Mouse (Mus musculus) layer of hippocampus, postnatal 14 days (tissue): ENCODE results near the gene Cry2. TPM values are rescaled to one million over a fixed set of nuclear protein-coding genes. Genes with fewer than 3 reads are reported as not detected.
"Not testable (repeated sequence)": the region's sequence is repeated elsewhere in the genome, so short reads cannot be mapped to it uniquely, and the experiment has no call there.

Experiments
- DNase-seq, 2 experiments: peaks; one replicate each; pipeline ENCODE4 v3.0.0; 2021 to 2022; ENCODE audit warnings: low spot score in 2 of 2, mixed read lengths in 1 of 2
- long read RNA-seq, 2 experiments: library from polyadenylated mRNA; stranded (forward); transcript quantifications; one replicate each; pipeline ENCODE4 v2.0.0; 2021
- total RNA-seq, 2 experiments: library from RNA; stranded (reverse); gene quantifications; 2 replicates each; pipeline ENCODE4 v1.2.3; 2021

Cry2 gene
- total RNA-seq: 100 to 1,000 TPM in 1 of 2 experiments, 10 to 100 TPM in 1; 89.0 to 110 TPM
- long read RNA-seq, experiment 1, transcript Cry2-201 (12 exons, 3,976 nt): major isoform, 65 of 109 reads
- long read RNA-seq, experiment 1, partial matches to known transcripts: 11 of 109 reads
- long read RNA-seq, experiment 1, other reads (novel, unspliced or antisense): 33 of 109 reads
- long read RNA-seq, experiment 2, transcript Cry2-201 (12 exons, 3,976 nt): major isoform, 58 of 92 reads
- long read RNA-seq, experiment 2, partial matches to known transcripts: 27 of 92 reads
- long read RNA-seq, experiment 2, other reads (novel, unspliced or antisense): 7 of 92 reads

DNA sequence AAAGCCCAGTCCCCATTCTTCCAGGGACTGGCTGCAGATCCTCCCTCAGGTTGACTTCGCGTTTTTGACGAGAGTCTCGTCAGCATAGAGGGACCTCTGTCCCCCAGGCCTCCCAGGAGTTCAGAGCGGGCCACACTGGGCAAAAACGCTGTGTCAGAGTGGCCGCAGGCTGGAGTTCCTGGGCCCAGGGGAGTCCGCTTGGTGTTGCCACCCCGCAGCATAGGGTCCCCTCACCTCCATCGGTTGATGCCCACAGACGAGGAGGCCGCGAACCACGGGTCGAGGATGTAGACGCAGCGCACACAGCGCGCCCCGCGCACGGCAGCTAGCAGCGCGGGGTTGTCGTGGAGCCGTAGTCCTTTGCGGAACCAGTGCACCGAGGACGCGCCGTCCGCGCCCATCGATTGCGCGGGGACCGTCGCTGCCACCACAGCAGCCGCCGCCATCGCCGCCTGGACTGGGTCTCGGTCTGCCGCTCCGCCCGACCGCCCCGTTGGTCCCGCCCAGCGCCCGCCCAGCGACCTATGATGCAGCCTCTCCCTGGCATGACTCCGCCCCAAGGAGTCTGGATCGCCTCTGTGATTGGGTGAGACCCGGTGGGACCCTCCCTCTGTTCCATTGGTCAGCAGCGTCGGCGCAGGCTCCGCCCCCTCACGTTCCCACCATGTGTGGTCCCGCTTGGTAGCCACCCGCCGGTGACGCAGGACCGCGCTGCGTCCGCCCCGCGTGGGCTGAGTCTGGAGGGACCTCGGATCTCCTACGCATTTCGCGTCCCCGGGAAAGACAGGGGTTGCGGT lies at the start of gene Cry2:
TSS of gene Cry2 (minus strand) at position 466 of the 797 bp plus-strand sequence.
- peak; percentile 97 to 99 for DNase-seq

GRCm38 (mm10) chr2:92483505-92483904 lies 49.7 kb upstream of the Cry2 start:
- no peak for DNase-seq

- DNase-seq: no peak
Measured at GRCm38 (mm10) chr2:92482551-92482950, 48.7 kb upstream of the Cry2 start.

GRCm38 (mm10) chr2:92478313-92478688 lies 44.5 kb upstream of the Cry2 start:
- no peak for DNase-seq

- DNase-seq: no peak
Measured at GRCm38 (mm10) chr2:92477672-92478312, 43.9 kb upstream of the Cry2 start.

GRCm38 (mm10) chr2:92476580-92476979 lies 42.7 kb upstream of the Cry2 start:
- not testable (repeated sequence) for DNase-seq

GRCm38 (mm10) chr2:92475711-92476110 lies 41.9 kb upstream of the Cry2 start:
- DNase-seq: no peak

- DNase-seq: no peak
Measured at GRCm38 (mm10) chr2:92474920-92475319, 41.1 kb upstream of the Cry2 start.

DNA sequence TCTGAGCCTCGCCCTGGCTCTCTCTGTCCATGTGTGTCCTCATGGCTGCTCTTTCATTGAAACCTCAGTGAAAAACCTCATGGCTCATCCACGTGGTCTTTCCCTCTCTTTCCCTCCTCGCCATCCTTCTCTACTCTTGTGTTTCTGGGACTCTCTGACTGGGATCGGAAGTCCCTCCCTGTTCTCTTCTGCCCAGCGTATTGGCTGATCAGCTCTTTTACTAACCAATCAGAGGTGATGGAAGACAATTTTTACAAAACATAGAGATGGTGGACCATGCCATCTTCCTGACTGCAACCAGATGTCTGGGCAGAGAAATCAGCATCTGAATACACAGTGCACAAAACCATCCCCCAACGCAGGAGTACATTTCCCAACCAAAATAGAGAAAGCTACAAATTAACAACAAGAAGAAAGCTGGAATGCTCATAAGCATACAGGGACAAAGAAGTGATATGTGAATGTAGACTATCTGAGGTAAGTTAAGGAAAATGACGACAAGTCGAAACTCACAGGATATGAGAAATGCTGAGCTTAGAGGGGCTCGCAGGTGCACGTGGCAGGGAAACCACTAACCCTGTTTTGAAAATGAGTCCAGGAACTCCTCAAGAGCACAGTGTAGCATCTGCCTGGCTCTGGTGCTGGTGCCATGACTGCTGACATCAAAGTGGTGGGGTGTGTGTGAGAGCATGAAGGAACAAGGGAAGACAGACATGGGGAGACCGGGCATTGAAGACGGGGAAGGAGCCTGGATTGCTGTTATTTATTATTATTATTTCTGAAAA lies 38.2 kb upstream of the Cry2 start:
- DNase-seq: no peak

DNA sequence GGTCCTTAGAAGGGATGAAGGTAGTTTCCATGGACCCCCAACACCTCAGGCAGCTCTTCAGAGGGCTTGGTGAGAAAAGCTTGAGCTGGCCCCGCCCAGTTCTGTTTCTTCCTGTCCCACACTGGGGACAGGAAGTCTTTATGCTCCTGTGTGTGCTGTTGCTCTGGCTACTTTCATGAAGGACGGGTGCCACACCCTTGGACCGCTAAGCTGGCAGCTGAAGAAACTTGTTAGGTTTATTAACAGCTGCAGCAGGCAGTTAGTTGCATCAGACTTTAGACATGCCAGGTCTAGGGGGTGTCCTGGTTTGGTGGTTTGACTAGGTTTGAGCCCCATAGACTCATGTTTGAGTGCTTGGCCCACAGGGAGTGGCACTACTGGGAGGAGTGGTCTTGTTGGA lies 30.8 kb upstream of the Cry2 start:
- DNase-seq: no peak

GRCm38 (mm10) chr2:92461215-92461614 lies 27.4 kb upstream of the Cry2 start:
- no peak for DNase-seq

GRCm38 (mm10) chr2:92459921-92460707 lies 26.3 kb upstream of the Cry2 start, which contains the start of gene Slc35c1:
TSS of gene Slc35c1 (minus strand) at chr2:92460538.
- no peak for DNase-seq

- DNase-seq: peak; percentile 78 to 82
Measured at GRCm38 (mm10) chr2:92459141-92459920, 25.5 kb upstream of the Cry2 start.

- DNase-seq: no peak
Measured at GRCm38 (mm10) chr2:92458481-92458880, 24.6 kb upstream of the Cry2 start.

DNA sequence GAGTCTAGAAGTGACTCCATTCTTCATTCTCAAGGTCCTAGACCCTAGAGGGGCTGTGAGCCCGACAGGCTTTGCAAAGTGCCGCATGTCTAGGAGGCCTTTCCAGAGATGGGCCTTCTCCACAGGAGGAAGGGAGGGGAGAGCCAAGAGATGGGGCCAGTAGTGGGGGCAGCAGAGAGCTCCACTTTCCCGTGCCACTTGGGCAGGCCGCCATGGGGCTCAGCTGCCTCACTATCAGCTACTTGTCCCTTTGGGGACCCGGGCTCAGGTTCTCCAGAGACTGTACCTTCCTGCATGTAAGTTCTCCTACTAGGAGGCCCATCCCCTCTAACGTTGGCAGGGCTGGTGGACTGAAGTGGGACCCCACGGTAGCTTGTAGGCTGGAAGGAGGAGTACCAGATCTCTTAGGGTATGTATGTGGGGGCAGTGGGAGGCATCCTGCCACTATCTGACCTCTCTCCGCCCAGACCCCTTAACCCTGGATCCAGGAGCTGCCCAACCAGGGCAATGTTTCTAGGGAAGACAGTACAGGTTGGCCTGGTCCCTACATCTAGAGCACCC lies 23.2 kb upstream of the Cry2 start:
- DNase-seq: no peak

DNA sequence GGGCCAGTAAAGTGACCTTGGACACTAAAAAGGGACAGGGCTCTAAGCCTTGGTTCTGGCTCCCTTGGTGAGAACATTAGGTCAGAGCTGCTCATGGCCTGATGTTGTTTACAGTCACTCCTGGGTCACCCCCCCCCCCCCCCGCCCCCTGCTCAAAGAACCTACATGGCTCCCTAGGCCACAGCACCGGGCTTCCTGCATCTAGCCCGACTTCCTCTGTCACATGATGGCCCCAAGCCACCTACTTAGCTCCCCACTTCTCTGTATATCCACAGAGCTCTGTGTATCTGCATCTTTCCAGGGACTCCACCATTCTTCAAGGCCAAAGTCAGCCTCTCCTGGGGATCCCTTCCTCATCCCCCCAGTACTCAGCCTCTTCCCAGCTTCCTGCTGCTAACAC lies 21.9 kb upstream of the Cry2 start:
- no peak for DNase-seq

DNA sequence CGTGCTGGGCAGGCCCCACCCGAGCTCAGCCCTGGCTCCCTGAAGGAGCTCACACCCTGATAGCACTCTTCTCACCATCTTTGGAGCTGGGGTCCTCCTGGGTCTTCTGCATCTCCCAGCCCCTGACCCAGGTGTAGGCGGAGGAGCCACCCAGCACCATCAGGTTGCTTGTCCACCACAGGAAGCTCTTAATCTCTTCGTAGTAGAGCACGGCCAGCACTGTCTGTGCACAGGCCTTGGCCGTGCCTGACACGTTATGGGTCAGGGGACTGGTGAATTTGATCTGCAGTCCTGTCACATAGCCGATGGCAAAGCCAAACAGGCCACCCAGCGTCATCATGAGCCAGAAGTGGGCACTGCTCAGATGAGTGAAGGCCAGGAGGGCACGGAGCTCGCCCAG lies 20.3 kb upstream of the Cry2 start:
- no peak for DNase-seq

DNA sequence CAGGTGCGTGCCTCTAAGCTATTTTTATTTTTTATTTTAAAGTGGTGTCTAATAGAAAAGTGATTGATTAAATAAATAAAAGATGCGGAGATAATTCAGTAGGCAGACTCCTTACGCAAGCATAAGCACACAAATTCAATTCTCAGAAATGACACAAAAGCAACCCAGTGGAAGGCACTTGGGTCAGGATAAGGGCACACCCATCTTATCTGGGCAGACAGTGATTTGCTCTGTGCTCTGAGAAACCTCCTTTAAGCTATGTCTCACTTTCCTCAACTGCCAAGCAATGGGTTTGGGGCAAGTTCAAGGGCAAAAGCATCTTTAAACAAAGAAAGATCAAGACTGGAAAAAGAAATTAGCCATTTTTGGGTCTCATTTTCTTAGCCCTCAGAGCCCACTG lies 17.3 kb upstream of the Cry2 start:
- DNase-seq: no peak

- DNase-seq: no peak
Measured at GRCm38 (mm10) chr2:92447121-92447740, 13.4 kb upstream of the Cry2 start.
